Mouse (Mus musculus) forebrain, postnatal 0 days (tissue): ENCODE results near the gene Phgdh. TPM values are rescaled to one million over a fixed set of nuclear protein-coding genes. Genes with fewer than 3 reads are reported as not detected.

Experiments used
- ATAC-seq: fragments of 200-750 bp; cut with Nextera tagmentation; 2 replicates; pipeline ENCODE4 v1.8.0; 2017; ENCODE audit warnings: mild to moderate bottlenecking, moderate library complexity
- DNase-seq: peaks from one replicate; pipeline ENCODE4 v3.0.0-alpha.2; 2015
- H3K27ac ChIP-seq: fragments of 300-500 bp; sonication (generic); 2 replicates; pipeline ENCODE4 v1.5.1; 2014; ENCODE audit warnings: low read depth, mild to moderate bottlenecking, antibody characterized with exemption, low read length, moderate library complexity, mixed read lengths
- H3K27me3 ChIP-seq: fragments of 300-500 bp; sonication (generic); 2 replicates; pipeline ENCODE4 v1.6.1; 2014; ENCODE audit warnings: mild to moderate bottlenecking, low read length, mixed read lengths; ENCODE audit not compliant: insufficient read depth
- H3K36me3 ChIP-seq: fragments of 300-500 bp; sonication (generic); 2 replicates; pipeline ENCODE4 v1.6.1; 2014; ENCODE audit warnings: mild to moderate bottlenecking, moderate library complexity; ENCODE audit not compliant: insufficient read depth
- H3K4me1 ChIP-seq: fragments of 300-500 bp; sonication (generic); 2 replicates; pipeline ENCODE4 v1.6.1; 2014; ENCODE audit warnings: antibody characterized with exemption; ENCODE audit not compliant: insufficient read depth
- H3K4me2 ChIP-seq: fragments of 300-500 bp; sonication (generic); 2 replicates; pipeline ENCODE4 v1.6.1; 2014; ENCODE audit warnings: low read depth, mild to moderate bottlenecking, moderate library complexity
- H3K4me3 ChIP-seq: fragments of 300-500 bp; sonication (generic); 2 replicates; pipeline ENCODE4 v1.5.1; 2014; ENCODE audit warnings: low read depth, low read length, mixed read lengths
- H3K9ac ChIP-seq: fragments of 300-500 bp; sonication (generic); 2 replicates; pipeline ENCODE4 v1.6.1; 2014; ENCODE audit warnings: mild to moderate bottlenecking
- H3K9me3 ChIP-seq: fragments of 300-500 bp; sonication (generic); 2 replicates; pipeline ENCODE4 v1.6.1; 2016; ENCODE audit warnings: low read length
- CTCF ChIP-seq: sonication (generic); IDR thresholded peaks from 2 replicates; pipeline ENCODE4 v1.5.1; 2016; ENCODE audit warnings: antibody characterized with exemption, control low read depth, low read depth
- WGBS: fragments of 180-500 bp; shearing (Covaris S2); extraction: QIAGEN DNeasy Blood & Tissue Kit; methylation state at CpG from one replicate; pipeline ENCODE4 v1.1.7; 2014; 5-methylcytosine and 5-hydroxymethylcytosine counted together
- polyA plus RNA-seq: library from polyadenylated mRNA; unstranded; fragments of >200 nt; fragmentation: Nextera tagmentation; extraction: Ambion mirVana; gene quantifications from 2 replicates; pipeline ENCODE4 v1.2.1, GENCODE M21; 2015
- total RNA-seq: library from RNA; depleted of rRNA; stranded (reverse); fragments of >200 nt; gene quantifications from 2 replicates; pipeline ENCODE4 v1.2.3, GENCODE M21; 2014

Phgdh gene
- total and polyA plus RNA-seq, 2 experiments from 2014 or later: 151 to 160 TPM

DNA sequence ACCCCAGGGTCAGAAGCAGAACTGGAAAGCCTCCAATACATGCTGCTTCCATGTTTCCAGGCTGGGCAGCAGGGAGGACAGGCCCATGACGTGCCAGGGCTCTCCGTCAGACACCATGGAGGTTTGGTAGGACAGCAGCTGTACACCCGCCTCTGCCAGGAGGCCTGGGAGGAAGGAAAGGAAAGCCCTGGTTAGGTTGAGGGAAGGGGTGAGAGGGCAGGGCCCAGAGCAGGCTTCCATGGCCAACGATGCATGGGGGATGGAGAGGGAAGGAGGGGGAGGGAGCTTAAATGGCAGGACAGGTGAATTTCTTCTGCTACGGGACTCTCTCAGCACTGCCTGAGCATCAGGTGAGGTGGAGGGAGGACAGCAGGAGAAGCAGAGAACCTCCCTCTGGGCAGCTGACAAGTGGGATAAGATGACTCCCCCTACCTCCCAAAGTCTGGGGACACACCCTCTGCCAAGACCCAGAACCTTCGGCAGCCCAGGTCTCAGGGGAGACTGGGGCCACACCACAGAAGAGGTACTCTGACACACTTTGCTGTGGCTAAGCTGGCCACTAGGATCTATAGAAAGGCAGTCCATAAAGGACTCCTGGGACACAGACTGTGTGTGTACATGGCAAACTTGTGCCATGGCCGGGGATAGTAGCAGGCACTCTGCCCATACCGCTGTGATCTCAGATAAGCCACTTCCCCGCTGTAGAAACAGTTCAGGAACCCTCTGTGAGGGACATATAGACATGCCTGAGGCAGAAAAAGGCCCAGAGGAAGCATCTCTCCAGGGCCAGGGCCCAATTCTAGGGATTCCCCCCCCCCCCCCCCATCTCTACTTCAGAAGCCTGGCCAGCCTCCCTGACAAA, 26.3 kb downstream of the Phgdh start:
- peaks cover 5% of the 10 kb centered on the region for H3K4me1 ChIP-seq

GRCm38 (mm10) chr3:98312867-98313266, 26.9 kb downstream of the Phgdh start:
- no peak overlapping the region for H3K27ac ChIP-seq
- DNase-seq: peak; percentile 79
- peak; percentile 73 for TF ChIP-seq CTCF
- H3K4me2 ChIP-seq: no peak overlapping the region
- no peaks in the 10 kb centered on the region for H3K27me3 ChIP-seq
- peaks cover 5% of the 10 kb centered on the region for H3K4me1 ChIP-seq
- H3K9ac ChIP-seq: no peak overlapping the region
- WGBS: 30% methylated on average over 6 of the region's 7 CpGs
- no peaks in the 10 kb centered on the region for H3K9me3 ChIP-seq
- no peak overlapping the region for H3K4me3 ChIP-seq
- H3K36me3 ChIP-seq: no peaks in the 10 kb centered on the region
- ATAC-seq: peak; percentile 34; the same call in 1 of the 2 replicates

More for the DNA sequence above, 26.3 kb downstream of the Phgdh start:
- 71% methylated on average over 9 of the region's 9 CpGs for WGBS
- ATAC-seq (no peak), DNase-seq (no peak)
- Histone ChIP-seq H3K4me3 (no peak overlapping the region), H3K9ac (no peak overlapping the region), H3K9me3 (no peaks in the 10 kb centered on the region), H3K27me3 (no peaks in the 10 kb centered on the region), H3K27ac (no peak overlapping the region), H3K4me2 (no peak overlapping the region), H3K36me3 (no peaks in the 10 kb centered on the region)
- no peak for TF ChIP-seq CTCF

DNA sequence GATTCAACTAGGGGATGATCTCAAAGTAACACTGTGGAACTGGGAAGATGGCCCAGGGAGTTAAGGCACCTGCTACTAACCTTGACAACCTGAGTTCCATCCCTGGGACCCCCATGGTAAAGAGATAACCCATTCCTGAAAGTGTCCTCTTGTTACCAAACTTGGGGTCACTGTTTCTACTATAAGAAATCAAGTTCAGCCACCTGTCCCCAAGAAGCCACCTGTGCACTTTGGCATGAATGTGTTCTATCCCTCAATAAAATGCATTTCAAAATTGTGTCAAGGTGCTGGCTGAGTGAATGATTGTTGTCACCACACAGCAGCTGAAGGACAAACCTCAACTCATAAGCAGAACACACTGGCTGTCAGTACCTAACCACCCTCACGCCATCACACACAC, 29.3 kb downstream of the Phgdh start:
- no peak overlapping the region for H3K4me2 ChIP-seq
- H3K27me3 ChIP-seq: no peaks in the 10 kb centered on the region
- no peaks in the 10 kb centered on the region for H3K36me3 ChIP-seq
- no peak for TF ChIP-seq CTCF
- DNase-seq (no peak), ATAC-seq (no peak)
- H3K4me1 ChIP-seq: no peaks in the 10 kb centered on the region
- 88% methylated on average over 1 of the region's 1 CpGs for WGBS
- no peaks in the 10 kb centered on the region for H3K9me3 ChIP-seq
- H3K4me3 ChIP-seq: no peak overlapping the region
- no peak overlapping the region for H3K27ac ChIP-seq
- no peak overlapping the region for H3K9ac ChIP-seq

GRCm38 (mm10) chr3:98308606-98309005, 31.2 kb downstream of the Phgdh start:
- 66% methylated on average over 6 of the region's 6 CpGs for WGBS
- Histone ChIP-seq H3K36me3 (no peaks in the 10 kb centered on the region), H3K4me1 (no peaks in the 10 kb centered on the region), H3K9ac (no peak overlapping the region), H3K4me3 (no peak overlapping the region), H3K27ac (no peak overlapping the region), H3K4me2 (no peak overlapping the region), H3K9me3 (no peaks in the 10 kb centered on the region), H3K27me3 (no peaks in the 10 kb centered on the region)
- no peak for TF ChIP-seq CTCF
- DNase-seq (no peak), ATAC-seq (0 out of 2 replicates have a peak, but pooled peaks have one; percentile 42)

GRCm38 (mm10) chr3:98301761-98302160, 38.0 kb downstream of the Phgdh start:
- DNase-seq: no peak
- no peak overlapping the region for H3K27ac ChIP-seq
- H3K9ac ChIP-seq: no peak overlapping the region
- H3K9me3 ChIP-seq: no peaks in the 10 kb centered on the region
- no peak overlapping the region for H3K4me3 ChIP-seq
- H3K36me3 ChIP-seq: no peaks in the 10 kb centered on the region
- 94% methylated on average over 3 of the region's 3 CpGs for WGBS
- no peak for TF ChIP-seq CTCF
- ATAC-seq: no peak
- H3K27me3 ChIP-seq: no peaks in the 10 kb centered on the region
- H3K4me1 ChIP-seq: no peaks in the 10 kb centered on the region
- no peak overlapping the region for H3K4me2 ChIP-seq

DNA sequence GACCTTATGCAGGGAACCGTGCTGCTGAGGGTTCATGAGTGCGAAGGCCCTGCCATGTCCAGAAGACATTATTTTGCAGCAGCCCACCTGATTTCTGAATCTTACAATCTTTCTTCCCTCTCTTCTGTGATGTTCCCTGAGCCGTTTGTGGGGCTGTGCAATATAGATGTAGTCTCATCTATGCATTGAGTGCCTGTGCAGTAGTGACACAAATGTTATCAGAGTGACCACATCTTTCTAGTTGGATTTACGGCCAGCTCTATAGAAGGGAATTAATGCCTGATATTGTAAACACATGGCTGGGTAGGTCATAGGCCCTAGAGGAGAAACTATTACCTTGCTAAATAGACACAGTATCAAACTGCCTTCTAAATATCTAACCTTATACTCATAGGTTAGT, 39.5 kb downstream of the Phgdh start:
- Histone ChIP-seq H3K4me2 (no peak overlapping the region), H3K9me3 (no peaks in the 10 kb centered on the region), H3K27ac (no peak overlapping the region), H3K4me1 (no peaks in the 10 kb centered on the region), H3K4me3 (no peak overlapping the region), H3K9ac (no peak overlapping the region), H3K27me3 (no peaks in the 10 kb centered on the region), H3K36me3 (no peaks in the 10 kb centered on the region)
- 93% methylated on average over 4 of the region's 4 CpGs for WGBS
- no peak for TF ChIP-seq CTCF
- DNase-seq (no peak), ATAC-seq (no peak)

DNA sequence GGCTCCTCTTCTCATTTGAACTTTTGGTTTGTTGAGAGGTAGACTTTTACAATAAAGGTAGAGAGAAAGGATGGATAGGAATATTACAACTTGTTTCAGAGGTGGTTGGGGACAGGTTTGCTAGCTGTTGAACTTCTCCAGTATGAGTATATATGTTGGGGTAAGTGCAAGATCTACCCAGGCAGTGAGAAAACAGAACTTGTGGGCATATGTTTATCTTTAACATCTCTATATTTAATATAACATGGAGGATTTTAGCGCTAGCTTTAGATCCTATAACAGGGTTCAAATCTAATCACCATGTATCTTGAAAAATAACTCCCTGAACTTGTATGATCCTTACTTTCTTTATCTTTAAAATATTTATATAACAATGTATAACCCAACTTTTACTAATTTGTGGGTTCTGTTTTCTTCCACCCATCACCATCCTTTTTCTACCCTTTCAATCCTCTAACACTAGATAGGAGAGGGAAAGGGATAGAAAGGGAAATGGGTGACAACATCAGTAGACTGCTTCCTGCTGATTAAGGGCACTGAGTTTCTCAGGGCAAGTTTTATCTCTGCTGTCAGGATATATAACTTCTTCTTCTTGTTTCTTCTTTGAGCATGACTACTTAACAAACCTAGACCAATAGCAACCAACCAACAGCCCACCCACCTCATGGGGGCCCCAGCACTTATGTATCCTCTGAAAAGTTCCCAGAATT, 40.2 kb downstream of the Phgdh start:
- no peak overlapping the region for H3K4me2 ChIP-seq
- ATAC-seq (no peak), DNase-seq (no peak)
- H3K9ac ChIP-seq: no peak overlapping the region
- no peaks in the 10 kb centered on the region for H3K9me3 ChIP-seq
- no peak overlapping the region for H3K27ac ChIP-seq
- H3K27me3 ChIP-seq: no peaks in the 10 kb centered on the region
- H3K36me3 ChIP-seq: no peaks in the 10 kb centered on the region
- WGBS: 97% methylated on average over 1 of the region's 1 CpGs
- TF ChIP-seq CTCF: no peak
- H3K4me3 ChIP-seq: no peak overlapping the region
- no peaks in the 10 kb centered on the region for H3K4me1 ChIP-seq
